Mouse (Mus musculus) ovary, adult 2 months (tissue): ENCODE results near the gene Pfn1. TPM values are rescaled to one million over a fixed set of nuclear protein-coding genes. Genes with fewer than 3 reads are reported as not detected.

ENCODE experiments used
- polyA plus RNA-seq: library from polyadenylated mRNA; depleted of rRNA; stranded (reverse); fragments of >200 nt; gene quantifications from 2 replicates; pipeline ENCODE4 v1.2.3, GENCODE M21; 2012; rRNA removed

The Pfn1 gene
- polyA plus RNA-seq = 2,318 and 3,020 TPM in 2 replicates

GRCm38 (mm10) chr11:70654198-70654922 lies at the start of gene Pfn1:
Gene Pfn1, minus strand, starts transcription at chr11:70654644.

GRCm38 (mm10) chr11:70699722-70700556 lies 45.5 kb upstream of the Pfn1 start, which contains the start of the genes Inca1 and Kif1c:
Gene Inca1, minus strand, starts transcription at chr11:70700155.
Gene Kif1c, plus strand, starts transcription at chr11:70700548.

GRCm38 (mm10) chr11:70687601-70688199 lies 33.3 kb upstream of the Pfn1 start, which contains the start of gene Camta2:
Gene Camta2, minus strand, starts transcription at chr11:70688105.

DNA sequence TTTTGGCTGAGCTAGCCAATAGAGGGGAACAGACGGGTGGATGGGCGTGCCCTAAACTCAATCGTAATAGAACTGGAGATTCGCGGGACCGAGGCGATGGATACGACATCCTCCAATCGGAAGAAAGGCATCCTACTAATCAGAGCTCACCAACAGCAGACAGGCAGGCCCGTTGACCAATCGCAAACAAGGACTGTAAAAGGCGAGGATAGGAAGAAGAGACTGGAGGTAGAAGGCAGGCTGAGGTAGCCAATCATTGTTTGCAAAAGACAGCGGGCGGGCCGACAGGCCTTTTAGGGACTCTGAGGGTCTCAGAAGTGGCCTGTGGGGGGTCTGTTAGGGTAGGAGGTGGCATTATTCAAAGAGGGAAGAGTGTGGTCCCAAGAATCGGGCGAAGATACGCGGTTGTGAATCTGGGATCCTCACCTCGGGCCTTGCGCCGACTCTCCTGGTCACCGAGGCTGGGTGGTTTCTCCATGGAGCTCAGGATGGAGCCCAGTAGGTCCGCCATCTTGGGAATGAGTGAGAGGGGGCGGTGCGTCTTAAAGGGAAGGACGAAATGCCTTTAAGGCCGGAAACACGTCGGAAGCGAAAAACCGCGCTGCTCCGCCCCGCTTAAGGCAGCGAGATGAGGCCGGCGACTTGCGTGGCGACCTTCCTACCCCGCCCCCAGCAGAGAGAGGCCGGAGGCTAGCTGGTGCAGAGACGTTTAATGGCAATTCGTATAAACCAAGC lies 14.5 kb upstream of the Pfn1 start, which contains the start of gene Spag7:
TSS of gene Spag7 (minus strand) at position 646 of the 735 bp plus-strand sequence.

DNA sequence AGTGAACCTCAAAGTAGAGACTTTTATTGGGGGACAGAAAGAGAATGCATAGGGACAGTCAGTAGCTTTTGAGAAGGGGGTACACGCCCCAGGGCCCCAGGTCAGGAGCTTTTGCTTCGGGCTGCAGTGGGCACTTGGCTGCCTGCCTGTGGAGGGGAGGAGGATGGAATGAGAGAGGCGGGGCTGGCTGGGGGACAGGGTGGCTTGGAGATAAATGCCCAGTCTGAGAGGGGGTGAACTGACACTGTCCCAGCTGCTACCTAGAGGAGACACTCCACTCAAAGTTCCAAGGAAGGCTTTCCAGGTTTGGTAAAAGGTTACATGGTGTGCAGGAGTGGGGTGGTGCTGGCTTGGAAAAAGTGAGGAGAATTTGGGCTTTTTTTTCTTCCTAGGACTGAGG lies 2.5 kb upstream of the Pfn1 start, which contains the start of gene Eno3:
TSS of gene Eno3 (plus strand) at position 239 of the 400 bp plus-strand sequence.

GRCm38 (mm10) chr11:70646691-70647650 lies 7.5 kb downstream of the Pfn1 start, which contains the start of the genes Rnf167 and Slc25a11:
Gene Rnf167, plus strand, starts transcription at chr11:70647235.
Gene Slc25a11, minus strand, starts transcription at chr11:70647479.

DNA sequence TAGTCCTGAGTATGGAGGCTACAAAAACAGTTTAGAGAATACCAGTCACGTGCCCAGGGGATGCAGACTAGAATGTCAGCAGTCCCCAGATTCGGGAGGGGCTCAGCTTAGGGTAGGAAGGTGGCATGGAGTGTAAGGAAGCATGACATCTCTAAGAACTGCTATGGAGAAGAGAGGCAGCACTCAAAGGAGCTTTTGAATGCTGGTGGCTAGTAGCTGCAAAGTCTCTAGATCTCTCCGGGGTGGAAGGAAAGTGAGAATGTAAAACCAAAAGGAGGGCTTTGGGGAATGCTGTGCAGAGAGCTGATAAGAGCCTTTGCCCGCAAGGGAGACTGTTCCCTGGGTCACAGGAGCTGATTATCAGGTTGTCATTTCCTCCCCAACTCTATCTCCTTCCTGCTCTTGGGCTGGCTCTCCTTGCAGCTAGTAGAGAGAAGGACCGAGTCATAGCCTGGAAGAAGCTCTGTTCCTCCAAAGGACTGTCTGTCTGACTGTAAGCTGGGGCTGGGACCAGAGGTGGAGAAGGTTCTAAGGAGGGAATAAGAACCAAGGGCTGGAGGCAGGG lies 15.6 kb downstream of the Pfn1 start, which contains the start of gene Gp1ba:
TSS of gene Gp1ba (plus strand) at position 409 of the 565 bp plus-strand sequence.

DNA sequence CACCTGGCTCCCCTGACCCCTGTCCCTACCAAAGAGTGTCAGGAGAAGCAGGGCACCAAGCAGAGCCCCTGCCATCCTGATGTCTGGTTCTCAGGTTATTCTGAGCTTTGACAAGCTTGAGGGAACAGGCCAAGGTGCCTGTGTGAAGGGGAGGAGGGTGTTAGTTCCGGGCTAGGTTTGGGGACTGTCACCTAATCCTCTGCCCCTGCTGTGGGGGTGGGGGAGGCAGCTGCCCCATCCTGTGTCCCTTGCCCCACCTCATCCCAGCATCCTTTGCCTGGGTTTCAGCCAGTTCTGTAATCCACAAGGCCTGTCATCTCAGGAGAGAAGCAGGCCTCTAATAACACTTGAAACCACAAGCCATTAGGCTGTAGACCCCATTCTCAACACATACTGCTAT lies 35.3 kb downstream of the Pfn1 start, which contains the start of gene Chrne:
TSS of gene Chrne (minus strand) at position 116 of the 400 bp plus-strand sequence.

DNA sequence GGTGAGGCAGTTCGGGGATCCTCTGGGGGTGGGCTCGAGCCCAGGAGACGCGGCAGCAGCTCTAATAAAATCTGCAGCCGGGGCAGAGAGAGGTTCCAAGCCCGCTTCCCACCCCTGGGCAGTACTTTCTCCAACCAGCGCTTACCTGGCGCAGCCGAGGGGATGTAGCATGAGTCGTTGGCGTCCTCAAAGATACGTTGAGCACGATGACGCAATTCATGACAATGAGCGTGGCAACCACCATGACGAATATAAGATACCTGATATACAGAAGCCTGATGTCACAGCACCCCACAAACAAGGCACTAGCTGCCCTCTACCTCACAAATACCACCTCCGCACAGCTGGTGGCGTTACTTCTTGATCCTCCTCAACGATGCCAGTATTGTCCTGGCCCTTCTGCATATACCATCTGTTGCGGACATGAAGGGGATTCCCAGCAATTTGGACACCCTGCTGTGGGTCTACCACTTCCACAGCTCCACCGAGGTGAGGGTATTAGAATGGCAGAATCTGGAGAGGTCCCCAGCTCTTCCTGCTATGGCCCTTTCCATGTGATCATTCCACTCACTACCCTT lies 38.8 kb downstream of the Pfn1 start, which contains the start of gene 4930544D05Rik:
TSS of gene 4930544D05Rik (plus strand) at position 333 of the 578 bp plus-strand sequence.

Other genes with a start within 250 kb of the Pfn1 start
- 32.7 and 36.4 TPM in 2 replicates for gene Pelp1, start 244.6 kb downstream of the Pfn1 start, polyA plus RNA-seq
- 35.9 and 49.5 TPM in 2 replicates for gene Arrb2, start 222.0 kb downstream of the Pfn1 start, polyA plus RNA-seq
- gene Med11, start 202.7 kb downstream of the Pfn1 start, polyA plus RNA-seq = 21.2 and 24.3 TPM in 2 replicates
- 8.7 and 9.5 TPM in 2 replicates for gene Zmynd15, start 195.2 kb downstream of the Pfn1 start, polyA plus RNA-seq
- gene Cxcl16, start 194.7 kb downstream of the Pfn1 start, polyA plus RNA-seq = 37.7 and 41.1 TPM in 2 replicates
- gene Tm4sf5, start 149.4 kb downstream of the Pfn1 start, polyA plus RNA-seq = 2.7 and 3.7 TPM in 2 replicates
- 0.50 TPM in 1 of 2 replicates, not detected in the other for gene Vmo1, start 140.0 kb downstream of the Pfn1 start, polyA plus RNA-seq
- gene Gltpd2, start 135.4 kb downstream of the Pfn1 start, polyA plus RNA-seq = 0.94 and 1.0 TPM in 2 replicates
- gene Psmb6, start 129.3 kb downstream of the Pfn1 start, polyA plus RNA-seq = 320 and 440 TPM in 2 replicates
- gene Gm40193, start 121.7 kb downstream of the Pfn1 start, polyA plus RNA-seq = not detected in 2 replicates
- 31.2 and 31.9 TPM in 2 replicates for gene Pld2, start 114.6 kb downstream of the Pfn1 start, polyA plus RNA-seq
- gene Mink1, start 91.8 kb downstream of the Pfn1 start, polyA plus RNA-seq = 111 and 120 TPM in 2 replicates
- not detected in 2 replicates for gene 4930544D05Rik, start 38.8 kb downstream of the Pfn1 start, polyA plus RNA-seq
- 0.35 TPM in 1 of 2 replicates, not detected in the other for gene Chrne, start 35.4 kb downstream of the Pfn1 start, polyA plus RNA-seq
- gene Gp1ba, start 15.5 kb downstream of the Pfn1 start, polyA plus RNA-seq = not detected in 2 replicates
- gene Rnf167, start 7.4 kb downstream of the Pfn1 start, polyA plus RNA-seq = 94.5 and 104 TPM in 2 replicates
- gene Slc25a11, start 7.2 kb downstream of the Pfn1 start, polyA plus RNA-seq = 138 and 164 TPM in 2 replicates
- 11.0 and 11.7 TPM in 2 replicates for gene Eno3, start 2.6 kb upstream of the Pfn1 start, polyA plus RNA-seq
- 38.2 and 49.8 TPM in 2 replicates for gene Spag7, start 14.8 kb upstream of the Pfn1 start, polyA plus RNA-seq
- 25.3 and 32.7 TPM in 2 replicates for gene Camta2, start 33.5 kb upstream of the Pfn1 start, polyA plus RNA-seq
- gene Inca1, start 45.5 kb upstream of the Pfn1 start, polyA plus RNA-seq = 2.7 and 3.5 TPM in 2 replicates
- gene Kif1c, start 45.9 kb upstream of the Pfn1 start, polyA plus RNA-seq = 51.4 and 54.9 TPM in 2 replicates
- 1.9 and 2.1 TPM in 2 replicates for gene Zfp3, start 109.6 kb upstream of the Pfn1 start, polyA plus RNA-seq
- gene Scimp, start 157.9 kb upstream of the Pfn1 start, polyA plus RNA-seq = 0.83 and 0.85 TPM in 2 replicates
- gene Rabep1, start 190.1 kb upstream of the Pfn1 start, polyA plus RNA-seq = 3.2 and 9.1 TPM in 2 replicates